Mouse (Mus musculus) lung, postnatal 0 days (tissue): ENCODE measurements around the gene Atp6v0a1.

Experiments used
- CTCF ChIP-seq: IDR thresholded peaks from 2 replicates; pipeline ENCODE4 v1.5.1; 2016; ENCODE audit warnings: antibody characterized with exemption, mild to moderate bottlenecking
- EP300 ChIP-seq: IDR thresholded peaks from 2 replicates; pipeline ENCODE4 v1.6.1; 2016; ENCODE audit warnings: antibody characterized with exemption, mild to moderate bottlenecking, control low read depth

DNA sequence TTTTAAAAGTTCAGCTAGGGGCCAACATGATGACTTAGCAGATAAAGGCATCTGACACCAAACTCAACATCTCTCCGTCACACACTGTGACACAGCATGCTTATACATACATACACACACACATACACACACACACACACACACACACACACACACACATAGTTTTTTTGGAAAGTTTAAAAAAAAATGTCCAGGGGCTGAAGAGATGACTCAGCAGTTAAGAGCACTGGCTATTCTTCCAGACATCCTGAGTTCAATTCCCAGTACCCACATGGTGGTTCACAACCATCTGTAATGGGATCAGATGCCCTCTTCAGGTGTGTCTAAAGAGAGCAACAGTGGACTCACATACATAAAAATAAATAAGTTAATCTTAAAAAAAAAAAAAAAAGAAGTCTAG is 22.2 kb downstream of the Atp6v0a1 start:
- TF ChIP-seq CTCF (no peak), EP300 (no peak)
